Mouse (Mus musculus) kidney, postnatal 0 days (tissue): ENCODE data around the gene Rabepk. TPM values are rescaled to one million over a fixed set of nuclear protein-coding genes. Genes with fewer than 3 reads are reported as not detected.
A peak's percentile ranks its signal among the peaks of the same experiment; 100 is the strongest.

Experiments
- ATAC-seq: fragments of 200-750 bp; cut with Nextera tagmentation; replicated peaks from 2 replicates; pipeline ENCODE4 v1.8.0; 2017; ENCODE audit warnings: low read depth, moderate number of reproducible peaks, moderate TSS enrichment, moderate library complexity; ENCODE audit not compliant: low FRiP score
- DNase-seq: peaks from one replicate; pipeline ENCODE4 v3.0.0-alpha.2; 2016; ENCODE audit warnings: low spot score
- H3K27ac ChIP-seq: fragments of 300-500 bp; sonication (generic); 2 replicates; pipeline ENCODE4 v1.5.1; 2014; ENCODE audit warnings: mild to moderate bottlenecking
- H3K27me3 ChIP-seq: fragments of 300-500 bp; sonication (generic); 2 replicates; pipeline ENCODE4 v1.6.1; 2014; ENCODE audit warnings: low read length, mixed read lengths; ENCODE audit not compliant: insufficient read depth
- H3K36me3 ChIP-seq: fragments of 300-500 bp; sonication (generic); 2 replicates; pipeline ENCODE4 v1.6.1; 2014; ENCODE audit warnings: low read length, mixed read lengths; ENCODE audit not compliant: insufficient read depth
- H3K4me1 ChIP-seq: fragments of 300-500 bp; sonication (generic); replicated peaks from 2 replicates; pipeline ENCODE4 v1.6.1; 2014; ENCODE audit warnings: antibody characterized with exemption, low read length, mixed read lengths; ENCODE audit not compliant: insufficient read depth
- H3K4me2 ChIP-seq: fragments of 300-500 bp; sonication (generic); 2 replicates; pipeline ENCODE4 v1.6.1; 2014; ENCODE audit warnings: mild to moderate bottlenecking, low read length, moderate library complexity, mixed read lengths
- H3K4me3 ChIP-seq: fragments of 300-500 bp; sonication (generic); replicated peaks from 2 replicates; pipeline ENCODE4 v1.5.1; 2014; ENCODE audit warnings: low read depth, low read length
- H3K9ac ChIP-seq: fragments of 300-500 bp; sonication (generic); 2 replicates; pipeline ENCODE4 v1.6.1; 2014; ENCODE audit warnings: low read depth, low read length
- H3K9me3 ChIP-seq: fragments of 300-500 bp; sonication (generic); replicated peaks from 2 replicates; pipeline ENCODE4 v1.6.1; 2016; ENCODE audit warnings: low read length, inconsistent platforms, mixed read lengths
- CTCF ChIP-seq: IDR thresholded peaks from 2 replicates; pipeline ENCODE4 v1.5.1; 2016; ENCODE audit warnings: antibody characterized with exemption, low read depth, mild to moderate bottlenecking, moderate library complexity
- WGBS: fragments of 180-500 bp; shearing (Covaris S2); extraction: QIAGEN DNeasy Blood & Tissue Kit; methylation state at CpG from one replicate; pipeline ENCODE4 v1.1.7; 2014; 5-methylcytosine and 5-hydroxymethylcytosine counted together
- polyA plus RNA-seq: library from polyadenylated mRNA; unstranded; fragments of >200 nt; fragmentation: Nextera tagmentation; extraction: Ambion mirVana; gene quantifications from 2 replicates; pipeline ENCODE4 v1.2.1, GENCODE M21; 2015

Rabepk gene
- polyA plus RNA-seq, 1 experiment from 2014 or later, result 33.3 TPM

- Histone ChIP-seq H3K9me3 (no peaks in the 10 kb centered on the region), H3K27me3 (no peaks in the 10 kb centered on the region), H3K9ac (peak overlapping the region; percentile 96), H3K4me3 (peak overlapping the region; percentile 87), H3K4me2 (peak overlapping the region; percentile 59), H3K4me1 (peaks cover 22% of the 10 kb centered on the region), H3K36me3 (peaks cover 32% of the 10 kb centered on the region), H3K27ac (peak overlapping the region; percentile 87)
- WGBS, result 3% methylated on average over 50 of the region's 50 CpGs
- peak; percentile 29 for DNase-seq
- TF ChIP-seq CTCF, result no peak
- 0 out of 2 replicates have a peak, but pooled peaks have one; percentile 0 for ATAC-seq
Observed at GRCm38 (mm10) chr2:34772252-34773235, 27.2 kb downstream of the Rabepk start.

- peak within 1 kb of the TSS; percentile 87 for H3K4me3 ChIP-seq
- peak within 1 kb of the TSS; percentile 93 for H3K27ac ChIP-seq
- peak; percentile 99 for ATAC-seq
- peak; percentile 100 for DNase-seq
- H3K27me3 ChIP-seq, result no peaks in the 10 kb centered on the region
- peak within 1 kb of the TSS; percentile 97 for H3K9ac ChIP-seq
- H3K4me1 ChIP-seq, result peaks cover 22% of the 10 kb centered on the region
- H3K36me3 ChIP-seq, result peaks cover 28% of the 10 kb centered on the region
- TF ChIP-seq CTCF, result no peak
- H3K4me2 ChIP-seq, result peak within 1 kb of the TSS; percentile 77
- under 1% methylated on average over 60 of the region's 60 CpGs for WGBS
- H3K9me3 ChIP-seq, result no peaks in the 10 kb centered on the region
Observed at GRCm38 (mm10) chr2:34771368-34772226, 28.1 kb downstream of the Rabepk start, which contains the start of gene Hspa5. Gene Hspa5 (plus strand): TSS chr2:34771970.

- Histone ChIP-seq H3K27ac (peak overlapping the region; percentile 93), H3K9me3 (no peaks in the 10 kb centered on the region), H3K36me3 (peaks cover 22% of the 10 kb centered on the region), H3K4me1 (peaks cover 22% of the 10 kb centered on the region), H3K27me3 (no peaks in the 10 kb centered on the region), H3K4me3 (peak overlapping the region; percentile 70), H3K4me2 (peak overlapping the region; percentile 77), H3K9ac (peak overlapping the region; percentile 97)
- under 1% methylated on average over 6 of the region's 6 CpGs for WGBS
- ATAC-seq (no peak), DNase-seq (no peak)
- no peak for TF ChIP-seq CTCF
Observed at GRCm38 (mm10) chr2:34770951-34771350, 28.8 kb downstream of the Rabepk start.

- ATAC-seq (no peak), DNase-seq (no peak)
- no peak overlapping the region for H3K9ac ChIP-seq
- no peaks in the 10 kb centered on the region for H3K9me3 ChIP-seq
- H3K27me3 ChIP-seq, result no peaks in the 10 kb centered on the region
- WGBS, result 93% methylated on average over 2 of the region's 2 CpGs
- peaks cover 15% of the 10 kb centered on the region for H3K36me3 ChIP-seq
- TF ChIP-seq CTCF, result no peak
- peaks cover 17% of the 10 kb centered on the region for H3K4me1 ChIP-seq
- no peak overlapping the region for H3K4me3 ChIP-seq
- no peak overlapping the region for H3K27ac ChIP-seq
- no peak overlapping the region for H3K4me2 ChIP-seq
Observed at GRCm38 (mm10) chr2:34770049-34770448, 29.7 kb downstream of the Rabepk start.

GRCm38 (mm10) chr2:34764801-34765200, 34.9 kb downstream of the Rabepk start:
- Histone ChIP-seq H3K9ac (no peak overlapping the region), H3K9me3 (no peaks in the 10 kb centered on the region), H3K4me2 (no peak overlapping the region), H3K4me1 (no peaks in the 10 kb centered on the region), H3K27me3 (no peaks in the 10 kb centered on the region), H3K36me3 (no peaks in the 10 kb centered on the region), H3K4me3 (no peak overlapping the region), H3K27ac (no peak overlapping the region)
- DNase-seq (no peak), ATAC-seq (no peak)
- 59% methylated on average over 12 of the region's 12 CpGs for WGBS
- no peak; the same call in 1 of the 2 replicates for TF ChIP-seq CTCF

- ATAC-seq (no peak), DNase-seq (no peak)
- TF ChIP-seq CTCF, result no peak
- Histone ChIP-seq H3K4me3 (no peak overlapping the region), H3K9ac (no peak overlapping the region), H3K9me3 (no peaks in the 10 kb centered on the region), H3K36me3 (no peaks in the 10 kb centered on the region), H3K4me2 (no peak overlapping the region), H3K27ac (no peak overlapping the region), H3K4me1 (no peaks in the 10 kb centered on the region), H3K27me3 (no peaks in the 10 kb centered on the region)
- 62% methylated on average over 2 of the region's 2 CpGs for whole genome bisulfite sequencing
Observed at GRCm38 (mm10) chr2:34762872-34763271, 36.8 kb downstream of the Rabepk start.
